Mouse (Mus musculus) midbrain, embryonic 15.5 days (tissue): Measurements from ENCODE around the gene Dusp27. TPM values are rescaled to one million over a fixed set of nuclear protein-coding genes. Genes with fewer than 3 reads are reported as not detected.

Experiments used
- ATAC-seq: fragments of 200-750 bp; cut with Nextera tagmentation; replicated peaks from 2 replicates; pipeline ENCODE4 v1.8.0; 2017; ENCODE audit warnings: moderate TSS enrichment
- H3K27ac ChIP-seq: fragments of 300-500 bp; sonication (generic); 2 replicates; pipeline ENCODE4 v1.5.1; 2015; ENCODE audit warnings: mild to moderate bottlenecking, inconsistent platforms
- H3K27me3 ChIP-seq: fragments of 300-500 bp; sonication (generic); replicated peaks from 2 replicates; pipeline ENCODE4 v1.6.1; 2015; ENCODE audit warnings: inconsistent platforms
- H3K36me3 ChIP-seq: fragments of 300-500 bp; sonication (generic); replicated peaks from 2 replicates; pipeline ENCODE4 v1.6.1; 2015; ENCODE audit warnings: inconsistent platforms
- H3K4me1 ChIP-seq: fragments of 300-500 bp; sonication (generic); 2 replicates; pipeline ENCODE4 v1.6.1; 2015; ENCODE audit warnings: inconsistent platforms
- H3K4me2 ChIP-seq: fragments of 300-500 bp; sonication (generic); 2 replicates; pipeline ENCODE4 v1.6.1; 2015; ENCODE audit warnings: inconsistent platforms, mild to moderate bottlenecking, moderate library complexity
- H3K4me3 ChIP-seq: fragments of 300-500 bp; sonication (generic); 2 replicates; pipeline ENCODE4 v1.5.1; 2015; ENCODE audit warnings: mild to moderate bottlenecking, inconsistent platforms
- H3K9ac ChIP-seq: fragments of 300-500 bp; sonication (generic); 2 replicates; pipeline ENCODE4 v1.6.1; 2015; ENCODE audit warnings: mild to moderate bottlenecking, inconsistent platforms
- H3K9me3 ChIP-seq: fragments of 300-500 bp; sonication (generic); 2 replicates; pipeline ENCODE4 v1.6.1; 2016; ENCODE audit warnings: inconsistent platforms
- WGBS: fragments of 180-500 bp; shearing (Covaris S2); methylation state at CpG from one replicate; pipeline ENCODE4 v1.1.7; 2015; ENCODE audit warnings: mixed read lengths; 5-methylcytosine and 5-hydroxymethylcytosine counted together
- polyA plus RNA-seq: library from polyadenylated mRNA; unstranded; fragments of >200 nt; fragmentation: Nextera tagmentation; extraction: Ambion mirVana; gene quantifications from 2 replicates; pipeline ENCODE4 v1.2.1, GENCODE M21; 2015

Gene Dusp27
- polyA plus RNA-seq, 1 experiment from 2014 or later, result 1.7 TPM

DNA sequence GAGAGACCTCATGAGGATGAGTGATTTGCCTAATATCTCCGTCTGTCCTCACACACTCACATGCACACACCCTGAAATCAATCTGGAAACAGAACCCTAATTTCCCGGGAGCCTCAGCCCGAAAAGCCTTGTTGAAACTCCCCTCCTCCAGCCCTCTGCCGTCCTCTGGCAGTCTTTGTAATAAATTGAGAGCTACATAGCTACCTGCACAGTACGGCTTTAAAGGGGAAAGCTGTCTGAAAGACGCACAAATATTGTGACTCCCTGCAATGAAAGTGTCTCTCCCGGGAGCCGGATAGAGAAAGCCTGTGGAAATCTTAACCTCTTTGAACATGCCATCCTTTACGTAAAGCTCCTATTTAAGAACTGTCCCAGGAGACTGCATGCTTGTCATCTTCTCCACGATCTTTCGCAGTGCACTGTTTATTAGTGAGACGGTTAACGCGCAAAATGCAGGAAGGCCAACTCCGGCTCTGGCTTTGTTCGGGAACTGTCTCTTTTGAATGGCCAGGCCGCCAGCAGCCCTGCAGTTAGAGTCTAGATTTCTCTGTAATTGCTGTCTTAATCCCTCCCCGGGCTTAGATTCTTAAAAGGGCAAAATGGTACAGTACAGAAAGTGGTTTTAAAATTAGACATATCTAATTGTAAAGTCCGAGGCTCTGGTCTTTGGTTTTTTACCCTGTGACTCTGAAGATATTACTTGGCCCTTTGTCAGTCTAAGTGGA lies 39.1 kb downstream of the Dusp27 start:
- Histone ChIP-seq H3K9ac (no peak overlapping the region), H3K27ac (peak overlapping the region; percentile 40), H3K4me2 (no peak overlapping the region; the same call in 1 of the 2 replicates), H3K4me1 (peaks cover 11% of the 10 kb centered on the region), H3K36me3 (no peaks in the 10 kb centered on the region), H3K27me3 (no peaks in the 10 kb centered on the region), H3K4me3 (no peak overlapping the region), H3K9me3 (no peaks in the 10 kb centered on the region)
- ATAC-seq, result peak; percentile 70
- 23% methylated on average over 19 of the region's 19 CpGs for WGBS

DNA sequence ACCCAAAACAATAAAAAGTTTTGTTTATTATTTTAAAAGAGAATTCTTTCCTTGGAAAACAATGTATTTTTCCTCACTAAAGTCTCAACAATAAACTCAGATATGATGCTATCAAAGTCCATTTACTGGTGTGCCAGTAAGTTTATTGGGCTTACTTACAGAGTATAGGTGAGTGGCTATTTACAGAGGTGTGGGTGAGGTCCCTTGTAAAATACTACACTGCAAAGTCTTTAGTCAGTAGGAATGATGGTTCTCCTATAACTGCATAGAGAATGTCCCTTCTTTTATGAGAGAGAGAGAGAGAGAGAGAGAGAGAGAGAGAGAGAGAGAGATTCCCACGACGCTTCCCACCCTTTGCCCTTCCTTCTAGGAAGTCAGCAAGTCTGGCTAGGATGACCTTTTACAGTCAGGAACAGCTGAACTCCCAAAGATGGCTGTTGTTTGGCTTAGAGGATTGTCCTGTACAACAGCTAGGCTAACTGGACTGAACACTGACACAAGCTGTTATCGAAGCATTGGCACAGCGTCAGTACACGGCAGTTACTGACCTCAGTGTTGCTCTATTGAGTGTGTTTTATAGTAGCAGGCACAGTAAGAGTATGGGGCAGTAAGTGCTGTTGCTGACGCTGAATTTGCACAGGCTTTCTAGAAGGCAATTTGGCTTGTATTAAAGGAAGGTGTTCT lies 50.5 kb downstream of the Dusp27 start:
- no peak for ATAC-seq

DNA sequence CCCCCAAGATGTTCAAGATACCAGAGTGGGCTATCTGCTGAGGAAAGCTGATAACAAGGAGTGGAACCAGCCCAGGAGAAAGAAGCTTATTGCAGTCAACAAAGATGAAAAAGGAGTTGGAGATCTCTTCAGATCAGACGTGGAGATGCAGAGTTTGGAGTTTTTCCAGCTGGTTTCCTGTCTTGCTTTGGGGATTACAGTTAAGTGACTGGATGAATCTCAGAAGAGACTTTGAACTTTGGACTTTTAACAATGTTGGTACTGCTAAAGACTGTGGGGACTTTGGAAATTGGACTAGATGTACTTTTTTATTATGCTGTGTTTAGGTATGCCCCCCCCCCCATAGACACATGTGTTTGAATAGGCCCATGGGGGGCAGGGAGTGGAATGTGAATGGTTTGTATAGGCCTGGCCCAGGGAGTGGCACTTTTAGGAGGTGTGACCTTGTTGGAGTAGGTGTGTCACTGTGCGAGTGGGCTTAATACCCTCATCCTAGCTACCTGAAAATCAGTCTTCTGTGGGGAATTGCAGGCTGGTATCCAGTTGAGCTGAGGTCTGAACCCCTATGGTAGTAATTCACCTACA lies 59.8 kb downstream of the Dusp27 start:
- Histone ChIP-seq H3K9me3 (no peaks in the 10 kb centered on the region), H3K27me3 (no peaks in the 10 kb centered on the region), H3K27ac (no peak overlapping the region), H3K4me1 (no peaks in the 10 kb centered on the region), H3K4me2 (no peak overlapping the region), H3K36me3 (no peaks in the 10 kb centered on the region), H3K9ac (no peak overlapping the region), H3K4me3 (no peak overlapping the region)
- ATAC-seq, result no peak
- WGBS, result 86% methylated on average over 2 of the region's 2 CpGs

More for the DNA sequence above, 50.5 kb downstream of the Dusp27 start:
- 78% methylated on average over 6 of the region's 6 CpGs for WGBS
- Histone ChIP-seq H3K4me2 (no peak overlapping the region), H3K4me3 (no peak overlapping the region), H3K27me3 (no peaks in the 10 kb centered on the region), H3K4me1 (no peaks in the 10 kb centered on the region), H3K9ac (no peak overlapping the region), H3K9me3 (no peaks in the 10 kb centered on the region), H3K27ac (no peak overlapping the region), H3K36me3 (no peaks in the 10 kb centered on the region)

DNA sequence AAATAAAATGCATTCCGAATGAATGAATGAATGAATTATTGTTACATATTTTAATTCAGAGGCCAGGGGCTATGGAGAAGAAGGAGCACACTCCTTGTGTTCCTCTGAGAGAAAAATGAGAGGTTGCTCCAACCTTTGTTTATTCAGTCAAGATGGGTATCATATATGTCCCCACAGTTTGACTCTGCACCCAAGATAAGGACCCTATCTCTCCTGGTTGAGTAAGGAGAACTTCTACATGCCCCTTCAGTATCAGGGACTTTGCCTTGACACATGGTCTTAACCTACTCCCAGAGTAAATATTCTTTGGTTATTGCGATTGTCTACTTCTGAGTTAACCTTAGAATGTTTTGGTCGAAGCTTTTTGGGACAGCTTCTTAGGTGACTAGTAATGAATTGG lies 63.9 kb downstream of the Dusp27 start:
- H3K36me3 ChIP-seq, result no peaks in the 10 kb centered on the region
- no peak overlapping the region for H3K4me3 ChIP-seq
- H3K9me3 ChIP-seq, result no peaks in the 10 kb centered on the region
- 0 out of 2 replicates have a peak, but pooled peaks cover 3% of the 10 kb centered on the region for H3K27me3 ChIP-seq
- no peaks in the 10 kb centered on the region for H3K4me1 ChIP-seq
- no peak for ATAC-seq
- 92% methylated on average over 3 of the region's 3 CpGs for WGBS
- no peak overlapping the region for H3K27ac ChIP-seq
- H3K4me2 ChIP-seq, result no peak overlapping the region
- H3K9ac ChIP-seq, result no peak overlapping the region

- Histone ChIP-seq H3K36me3 (no peaks in the 10 kb centered on the region), H3K9ac (no peak overlapping the region), H3K27ac (no peak overlapping the region), H3K4me1 (peaks cover 3% of the 10 kb centered on the region; the same call in 1 of the 2 replicates), H3K27me3 (0 out of 2 replicates have a peak, but pooled peaks cover 3% of the 10 kb centered on the region), H3K4me2 (no peak overlapping the region), H3K4me3 (no peak overlapping the region), H3K9me3 (no peaks in the 10 kb centered on the region)
- 60% methylated on average over 3 of the region's 3 CpGs for WGBS
- ATAC-seq, result no peak
Measured at GRCm38 (mm10) chr1:166061532-166061931, 66.2 kb downstream of the Dusp27 start.

DNA sequence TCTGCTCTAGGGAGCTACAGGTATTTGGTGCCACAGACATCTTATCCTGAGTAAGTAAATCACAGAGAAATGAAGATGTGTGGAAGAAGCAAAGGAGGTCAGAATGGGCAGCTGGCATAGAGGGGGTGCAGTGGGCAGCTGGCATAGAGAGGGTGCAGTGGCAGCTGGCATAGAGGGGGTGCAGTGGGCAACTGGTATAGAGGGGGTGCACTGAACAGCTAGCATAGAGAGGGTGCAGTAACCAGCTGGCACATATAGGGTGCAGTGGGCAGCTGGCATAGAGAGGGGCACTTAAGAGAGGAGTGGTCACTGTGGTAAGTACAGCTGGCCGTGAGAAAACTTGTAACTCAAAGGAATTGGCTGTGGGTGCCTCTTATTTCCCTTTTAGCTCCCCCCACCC lies 67.3 kb downstream of the Dusp27 start:
- no peaks in the 10 kb centered on the region for H3K36me3 ChIP-seq
- 0 out of 2 replicates have a peak, but pooled peaks have one; percentile 41 for ATAC-seq
- H3K4me3 ChIP-seq, result no peak overlapping the region
- no peak overlapping the region for H3K4me2 ChIP-seq
- peaks cover 14% of the 10 kb centered on the region for H3K4me1 ChIP-seq
- 0 out of 2 replicates have a peak, but pooled peaks cover 3% of the 10 kb centered on the region for H3K27me3 ChIP-seq
- 72% methylated on average over 1 of the region's 1 CpGs for WGBS
- H3K9ac ChIP-seq, result no peak overlapping the region
- no peak overlapping the region for H3K27ac ChIP-seq
- no peaks in the 10 kb centered on the region for H3K9me3 ChIP-seq

- 17% methylated on average over 9 of the region's 9 CpGs for WGBS
- no peak; the same call in 1 of the 2 replicates for ATAC-seq
- Histone ChIP-seq H3K4me3 (no peak overlapping the region), H3K36me3 (no peaks in the 10 kb centered on the region), H3K4me2 (no peak overlapping the region; the same call in 1 of the 2 replicates), H3K27ac (0 out of 2 replicates have a peak overlapping the region, but pooled peaks have one; percentile 42), H3K9me3 (no peaks in the 10 kb centered on the region), H3K27me3 (0 out of 2 replicates have a peak, but pooled peaks cover 3% of the 10 kb centered on the region), H3K4me1 (peaks cover 32% of the 10 kb centered on the region), H3K9ac (no peak overlapping the region)
Measured at GRCm38 (mm10) chr1:166056098-166056756, 71.5 kb downstream of the Dusp27 start.

GRCm38 (mm10) chr1:166053285-166053955 lies 74.3 kb downstream of the Dusp27 start:
- H3K4me2 ChIP-seq, result 0 out of 2 replicates have a peak overlapping the region, but pooled peaks have one; percentile 13
- H3K4me3 ChIP-seq, result no peak overlapping the region
- H3K27me3 ChIP-seq, result peaks cover 4% of the 10 kb centered on the region
- 28% methylated on average over 10 of the region's 10 CpGs for WGBS
- H3K4me1 ChIP-seq, result peaks cover 44% of the 10 kb centered on the region
- no peak overlapping the region for H3K27ac ChIP-seq
- H3K9ac ChIP-seq, result no peak overlapping the region
- ATAC-seq, result no peak
- H3K36me3 ChIP-seq, result no peaks in the 10 kb centered on the region
- no peaks in the 10 kb centered on the region for H3K9me3 ChIP-seq

DNA sequence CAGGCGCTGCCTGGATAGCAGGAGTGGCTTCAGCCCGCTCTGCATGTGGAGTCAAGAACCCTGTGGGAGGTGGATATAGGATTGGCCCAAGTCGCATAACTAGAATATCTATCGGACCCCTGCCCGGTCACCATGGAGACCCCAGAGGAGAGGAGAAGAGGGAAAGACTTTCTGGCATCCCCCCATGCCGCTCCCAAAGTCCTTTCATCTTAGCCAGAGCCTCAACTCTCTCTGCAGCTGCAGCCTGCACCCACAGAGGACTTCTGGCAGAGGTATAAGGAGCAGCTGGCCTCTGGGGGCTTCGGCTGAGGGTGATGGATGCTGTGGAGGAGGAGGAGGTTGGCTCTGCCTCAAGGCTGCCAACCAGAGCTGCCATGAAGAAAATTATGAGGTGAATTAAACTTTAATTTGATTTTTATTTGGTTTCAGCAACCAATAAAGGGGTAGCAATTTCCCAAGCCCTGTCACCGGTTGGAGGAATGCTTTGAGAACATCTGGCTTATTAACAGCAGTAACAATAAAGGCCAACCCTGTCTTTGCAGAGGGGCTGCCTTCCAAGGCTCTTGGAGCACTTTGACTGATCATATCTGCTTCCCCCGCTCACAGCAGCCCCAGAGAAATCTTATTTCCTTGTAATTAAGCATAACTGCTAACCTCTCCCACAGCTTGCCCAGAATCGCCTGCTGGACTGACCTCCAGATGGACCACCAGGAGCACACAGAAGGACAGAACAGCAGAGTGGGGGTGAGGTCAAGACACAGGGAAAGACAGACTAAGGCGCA lies 78.5 kb downstream of the Dusp27 start:
- WGBS, result 10% methylated on average over 11 of the region's 11 CpGs
- no peaks in the 10 kb centered on the region for H3K9me3 ChIP-seq
- peak overlapping the region; percentile 84 for H3K4me2 ChIP-seq
- H3K36me3 ChIP-seq, result no peaks in the 10 kb centered on the region
- H3K27me3 ChIP-seq, result peaks cover 15% of the 10 kb centered on the region
- peak overlapping the region; percentile 42 for H3K4me3 ChIP-seq
- H3K27ac ChIP-seq, result peak overlapping the region; percentile 57; the same call in 1 of the 2 replicates
- ATAC-seq, result peak; percentile 41; the same call in 1 of the 2 replicates
- peaks cover 47% of the 10 kb centered on the region for H3K4me1 ChIP-seq
- peak overlapping the region; percentile 32; the same call in 1 of the 2 replicates for H3K9ac ChIP-seq

DNA sequence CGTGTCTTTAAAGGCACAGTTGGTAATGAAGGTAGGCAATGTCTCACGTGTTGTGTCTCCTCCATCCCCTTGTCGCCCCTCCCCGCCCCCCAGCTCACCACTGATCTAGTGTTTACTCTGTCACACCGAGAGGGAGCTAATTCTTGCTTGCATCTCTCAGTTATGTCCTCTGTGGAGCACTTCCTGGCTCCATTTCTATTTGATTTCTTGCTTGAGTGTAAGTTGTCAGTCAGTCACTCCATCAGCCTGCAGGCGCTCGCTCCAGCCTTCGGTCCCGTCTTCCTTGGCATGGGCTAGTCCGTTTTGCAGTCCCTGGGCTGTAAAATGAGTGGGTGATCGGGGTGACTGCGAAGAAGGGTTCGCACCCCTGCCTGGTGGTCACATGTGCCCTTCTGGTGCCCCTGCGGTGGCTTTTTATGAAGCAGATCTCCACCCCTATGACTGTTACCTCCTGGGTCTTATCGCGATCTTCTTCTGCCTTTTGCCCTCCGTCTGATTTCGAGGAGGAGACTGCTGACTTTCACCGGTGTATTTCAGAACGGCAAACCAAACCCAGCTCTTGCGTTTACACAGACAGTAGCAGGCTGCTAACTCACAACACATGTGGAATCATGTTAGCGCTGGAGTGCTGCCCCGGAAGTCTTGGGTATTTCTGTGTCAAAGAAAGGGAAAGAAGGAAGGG lies 79.4 kb downstream of the Dusp27 start:
- Histone ChIP-seq H3K9me3 (no peaks in the 10 kb centered on the region), H3K27ac (peak overlapping the region; percentile 57), H3K9ac (peak overlapping the region; percentile 32), H3K4me3 (peak overlapping the region; percentile 42), H3K4me1 (peaks cover 44% of the 10 kb centered on the region), H3K27me3 (peaks cover 15% of the 10 kb centered on the region), H3K36me3 (no peaks in the 10 kb centered on the region), H3K4me2 (peak overlapping the region; percentile 84)
- ATAC-seq, result peak; percentile 35
- WGBS, result under 1% methylated on average over 23 of the region's 23 CpGs
